Mouse (Mus musculus) embryonic facial prominence, embryonic 11.5 days (tissue): ENCODE measurements around the gene Sacs. TPM values are rescaled to one million over a fixed set of nuclear protein-coding genes. Genes with fewer than 3 reads are reported as not detected.
A peak's percentile ranks its signal among the peaks of the same experiment; 100 is the strongest.

Experiments used
- ATAC-seq: fragments of 200-750 bp; cut with Nextera tagmentation; replicated peaks from 2 replicates; pipeline ENCODE4 v1.8.0; 2017; ENCODE audit warnings: low read depth; ENCODE audit not compliant: insufficient number of reproducible peaks, low FRiP score, low TSS enrichment
- DNase-seq: peaks from one replicate; pipeline ENCODE4 v3.0.0-alpha.2; 2015; ENCODE audit warnings: low spot score
- H3K27ac ChIP-seq: fragments of 300-500 bp; sonication (generic); replicated peaks from 2 replicates; pipeline ENCODE4 v1.5.1; 2014; ENCODE audit warnings: mild to moderate bottlenecking, low read depth, low read length, control low read depth
- H3K27me3 ChIP-seq: fragments of 300-500 bp; sonication (generic); 2 replicates; pipeline ENCODE4 v1.6.1; 2014; ENCODE audit warnings: mild to moderate bottlenecking, low read length, moderate library complexity, mixed read lengths; ENCODE audit not compliant: control insufficient read depth, insufficient read depth
- H3K36me3 ChIP-seq: fragments of 300-500 bp; sonication (generic); replicated peaks from 2 replicates; pipeline ENCODE4 v1.6.1; 2014; ENCODE audit warnings: low read depth, mild to moderate bottlenecking, low read length, moderate library complexity, mixed read lengths; ENCODE audit not compliant: control insufficient read depth, insufficient read depth
- H3K4me1 ChIP-seq: fragments of 300-500 bp; sonication (generic); 2 replicates; pipeline ENCODE4 v1.6.1; 2014; ENCODE audit warnings: low read length, mixed read lengths; ENCODE audit not compliant: control insufficient read depth, insufficient read depth
- H3K4me2 ChIP-seq: fragments of 300-500 bp; sonication (generic); 2 replicates; pipeline ENCODE4 v1.6.1; 2014; ENCODE audit warnings: low read depth, mild to moderate bottlenecking, control low read depth, low read length, moderate library complexity
- H3K4me3 ChIP-seq: fragments of 300-500 bp; sonication (generic); 2 replicates; pipeline ENCODE4 v1.5.1; 2014; ENCODE audit warnings: low read depth, low read length, control low read depth
- H3K9ac ChIP-seq: fragments of 300-500 bp; sonication (generic); replicated peaks from 2 replicates; pipeline ENCODE4 v1.6.1; 2014; ENCODE audit warnings: mild to moderate bottlenecking, control low read depth, low read length
- H3K9me3 ChIP-seq: fragments of 300-500 bp; sonication (generic); replicated peaks from 2 replicates; pipeline ENCODE4 v1.6.1; 2016; ENCODE audit warnings: mild to moderate bottlenecking, low read length, inconsistent platforms, mixed read lengths; ENCODE audit not compliant: control insufficient read depth
- WGBS: fragments of 180-500 bp; shearing (Covaris S2); extraction: QIAGEN DNeasy Blood & Tissue Kit; methylation state at CpG from one replicate; pipeline ENCODE4 v1.1.7; 2014; 5-methylcytosine and 5-hydroxymethylcytosine counted together
- polyA plus RNA-seq: library from polyadenylated mRNA; unstranded; fragments of >200 nt; fragmentation: Nextera tagmentation; extraction: Ambion mirVana; gene quantifications from 2 replicates; pipeline ENCODE4 v1.2.1, GENCODE M21; 2014

Sacs gene
- polyA plus RNA-seq, 1 experiment from 2014 or later, result 3.0 TPM

DNA sequence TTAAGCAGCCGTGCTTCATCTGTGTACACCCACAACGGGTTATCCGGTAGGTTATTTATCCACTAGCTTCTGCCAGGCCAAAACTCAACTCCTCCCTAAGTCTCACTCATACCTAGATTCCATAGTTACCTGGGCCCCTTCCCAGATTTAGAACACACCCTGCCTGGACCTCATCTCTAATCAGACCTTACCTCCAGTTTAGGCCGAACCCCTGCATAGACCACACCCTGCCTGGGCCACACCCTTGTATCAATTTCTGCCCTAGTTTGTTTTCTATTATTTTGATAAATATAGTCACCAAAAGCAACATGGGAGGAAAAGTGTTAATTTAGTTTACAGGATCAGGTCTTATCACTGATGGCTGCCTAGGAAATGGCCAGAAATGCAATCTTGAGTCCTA is 91.9 kb downstream of the Sacs start:
- Histone ChIP-seq H3K4me1 (no peaks in the 10 kb centered on the region), H3K36me3 (no peaks in the 10 kb centered on the region), H3K4me2 (no peak overlapping the region), H3K9ac (no peak overlapping the region), H3K4me3 (no peak overlapping the region), H3K27me3 (no peaks in the 10 kb centered on the region), H3K9me3 (no peaks in the 10 kb centered on the region), H3K27ac (no peak overlapping the region)
- WGBS, result 96% methylated on average over 4 of the region's 4 CpGs
- DNase-seq, result no peak
- ATAC-seq, result no peak

DNA sequence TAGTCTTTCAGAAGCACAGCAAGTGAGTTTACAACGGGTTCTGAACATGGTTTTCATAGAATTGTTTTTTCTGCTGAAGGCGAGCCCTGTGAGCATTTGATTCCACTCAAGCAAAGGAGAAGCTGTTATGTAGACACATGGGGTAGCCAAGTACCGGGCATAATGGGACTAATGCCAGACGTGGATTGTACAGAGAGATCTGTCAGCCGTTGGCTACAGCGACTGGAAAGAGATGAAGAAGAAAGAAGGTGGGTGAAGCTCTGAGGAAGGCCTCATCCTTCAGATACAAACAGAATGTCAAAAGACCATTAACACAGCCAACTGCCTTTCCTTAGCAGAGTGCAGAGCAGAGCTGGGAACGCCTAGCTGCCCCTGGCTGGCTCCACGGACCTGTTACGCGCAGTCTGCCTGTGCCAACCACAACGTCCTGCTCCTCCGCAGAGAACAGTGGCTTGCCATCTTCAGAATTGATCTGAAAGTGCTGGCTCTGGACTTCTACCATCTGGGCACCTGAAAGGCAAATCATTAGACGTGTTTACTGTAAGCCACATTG is 93.8 kb downstream of the Sacs start:
- Histone ChIP-seq H3K4me2 (no peak overlapping the region), H3K27ac (no peak overlapping the region), H3K36me3 (no peaks in the 10 kb centered on the region), H3K9ac (no peak overlapping the region), H3K9me3 (no peaks in the 10 kb centered on the region), H3K4me3 (no peak overlapping the region), H3K27me3 (no peaks in the 10 kb centered on the region), H3K4me1 (no peaks in the 10 kb centered on the region)
- WGBS, result 91% methylated on average over 13 of the region's 13 CpGs
- DNase-seq (no peak), ATAC-seq (no peak)

DNA sequence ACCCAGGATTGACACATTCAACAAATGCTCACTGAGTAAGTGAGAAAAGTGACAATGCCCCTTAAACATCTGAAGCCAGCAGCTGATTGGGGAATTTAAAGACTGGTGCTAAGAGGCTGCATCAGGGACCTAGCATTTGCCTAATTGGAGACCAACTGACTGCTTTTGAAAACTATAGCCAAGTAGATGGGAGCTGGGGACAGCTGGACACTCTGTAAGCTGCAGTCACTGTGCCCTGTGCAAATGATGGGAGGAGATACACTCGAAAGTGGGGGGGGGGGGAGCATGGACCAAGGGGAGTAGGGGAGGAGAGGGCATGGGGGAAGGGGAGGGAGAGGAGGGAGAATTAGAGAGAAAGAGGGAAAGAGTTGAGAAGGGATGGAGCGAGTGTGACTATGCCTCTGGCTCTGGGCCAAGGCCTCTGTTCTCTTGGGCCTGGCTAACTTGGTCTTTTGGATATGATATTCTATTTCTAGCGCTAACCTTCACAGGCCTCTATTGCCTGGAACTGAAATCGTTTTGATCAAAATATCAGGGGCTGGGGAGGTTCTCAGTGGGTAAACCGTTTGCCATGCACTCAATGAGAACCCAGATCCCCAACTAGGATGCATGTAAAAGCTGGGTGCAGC is 97.7 kb downstream of the Sacs start:
- no peak overlapping the region for H3K4me3 ChIP-seq
- H3K9me3 ChIP-seq, result no peaks in the 10 kb centered on the region
- 64% methylated on average over 5 of the region's 5 CpGs for WGBS
- H3K27ac ChIP-seq, result no peak overlapping the region
- H3K9ac ChIP-seq, result no peak overlapping the region
- ATAC-seq (no peak), DNase-seq (no peak)
- no peaks in the 10 kb centered on the region for H3K4me1 ChIP-seq
- no peak overlapping the region for H3K4me2 ChIP-seq
- H3K36me3 ChIP-seq, result no peaks in the 10 kb centered on the region
- no peaks in the 10 kb centered on the region for H3K27me3 ChIP-seq

DNA sequence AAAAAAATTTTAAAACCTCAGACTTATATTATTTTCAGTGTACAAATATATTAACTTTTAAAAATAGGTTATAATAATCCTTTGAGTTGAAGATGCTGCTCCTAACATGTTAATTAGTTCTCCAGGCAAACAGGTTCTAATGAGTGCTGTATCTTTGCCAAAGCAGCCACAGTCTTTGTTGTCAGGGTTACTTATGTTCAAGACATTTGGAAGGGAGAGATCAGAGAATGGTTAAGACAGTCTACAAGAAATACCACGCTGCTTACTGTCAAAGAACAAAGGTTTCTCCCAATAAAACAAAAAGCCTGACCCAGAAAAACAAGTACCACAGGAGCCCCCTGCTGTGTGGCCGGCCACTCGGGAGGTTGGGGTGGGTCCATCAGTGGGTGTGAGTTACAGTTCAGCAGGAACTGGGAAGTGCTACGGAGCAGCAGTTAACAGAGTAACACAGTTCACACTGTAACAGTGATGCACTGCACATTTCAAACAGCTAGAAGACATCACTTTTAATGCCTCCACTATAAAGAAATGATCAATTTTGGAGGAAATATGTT is 98.9 kb downstream of the Sacs start:
- DNase-seq, result no peak
- no peaks in the 10 kb centered on the region for H3K36me3 ChIP-seq
- no peak overlapping the region for H3K9ac ChIP-seq
- no peak overlapping the region for H3K27ac ChIP-seq
- no peaks in the 10 kb centered on the region for H3K4me1 ChIP-seq
- ATAC-seq, result no peak
- no peaks in the 10 kb centered on the region for H3K9me3 ChIP-seq
- no peak overlapping the region for H3K4me3 ChIP-seq
- no peaks in the 10 kb centered on the region for H3K27me3 ChIP-seq
- H3K4me2 ChIP-seq, result no peak overlapping the region
- WGBS, result 35% methylated on average over 4 of the region's 4 CpGs

DNA sequence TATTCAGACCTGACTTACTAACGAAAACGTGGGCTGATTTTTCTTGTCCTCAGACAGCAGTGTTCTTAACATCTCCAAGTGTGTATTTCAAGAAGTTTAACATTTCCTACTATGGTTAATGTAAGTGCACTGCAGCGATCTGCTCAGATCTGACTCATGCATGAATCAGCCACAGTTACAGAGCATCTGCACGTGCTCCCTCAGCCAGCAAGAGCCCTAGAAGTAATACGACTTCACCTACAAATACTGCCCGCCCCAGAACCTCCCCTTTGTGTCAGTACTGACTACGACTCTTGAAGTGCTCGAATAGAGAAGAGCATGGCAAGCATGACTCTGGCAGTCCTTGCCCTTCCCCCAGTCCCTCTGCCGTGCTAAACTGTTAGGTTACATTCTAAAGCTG is 100.5 kb downstream of the Sacs start:
- Histone ChIP-seq H3K27me3 (no peaks in the 10 kb centered on the region), H3K27ac (no peak overlapping the region), H3K4me3 (no peak overlapping the region), H3K9me3 (no peaks in the 10 kb centered on the region), H3K4me1 (no peaks in the 10 kb centered on the region), H3K9ac (no peak overlapping the region), H3K4me2 (no peak overlapping the region), H3K36me3 (no peaks in the 10 kb centered on the region)
- ATAC-seq (no peak), DNase-seq (no peak)
- whole genome bisulfite sequencing, result 72% methylated on average over 9 of the region's 9 CpGs

DNA sequence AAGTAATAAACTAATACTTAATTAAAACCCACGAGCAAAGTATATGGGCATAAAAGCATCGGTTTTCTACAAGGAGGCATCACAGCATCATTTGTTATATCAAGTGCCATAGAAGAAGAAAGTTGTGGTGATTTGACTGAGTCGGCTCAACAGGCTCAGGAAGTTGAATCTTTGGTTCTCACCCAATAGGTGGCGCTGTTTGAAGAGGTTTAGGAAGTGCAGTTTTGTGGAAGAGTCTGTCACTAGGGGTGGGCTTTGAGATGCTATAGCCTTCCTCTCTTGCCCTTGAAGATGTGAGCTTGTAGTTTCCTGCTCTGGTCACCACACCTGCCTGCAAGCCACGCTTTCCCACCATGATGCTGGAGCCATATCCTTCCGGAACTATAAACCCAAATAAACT is 104.4 kb downstream of the Sacs start:
- no peak overlapping the region for H3K4me3 ChIP-seq
- no peaks in the 10 kb centered on the region for H3K9me3 ChIP-seq
- DNase-seq (peak; percentile 54), ATAC-seq (no peak)
- H3K9ac ChIP-seq, result no peak overlapping the region
- H3K4me1 ChIP-seq, result no peaks in the 10 kb centered on the region
- no peak overlapping the region for H3K4me2 ChIP-seq
- 39% methylated on average over 6 of the region's 6 CpGs for WGBS
- no peaks in the 10 kb centered on the region for H3K27me3 ChIP-seq
- H3K27ac ChIP-seq, result no peak overlapping the region
- H3K36me3 ChIP-seq, result no peaks in the 10 kb centered on the region

DNA sequence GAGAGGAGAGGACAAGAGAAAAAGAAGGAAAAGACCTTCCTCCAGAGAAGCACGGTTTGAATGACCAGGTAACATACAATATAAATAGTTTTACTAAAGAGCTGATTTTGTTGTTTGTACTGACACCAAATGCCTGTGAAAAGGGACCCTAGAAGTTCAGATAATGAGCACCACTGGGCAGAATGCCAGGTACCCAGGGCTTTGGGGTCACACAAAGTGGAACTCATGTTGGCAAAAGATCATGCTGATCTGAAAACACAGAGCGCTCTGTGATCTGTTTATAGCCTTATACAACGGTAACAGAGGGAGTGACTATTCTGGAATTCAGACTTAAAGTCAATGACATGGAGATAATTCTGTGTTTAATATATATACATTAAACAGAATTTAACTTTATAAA is 108.2 kb downstream of the Sacs start:
- 87% methylated on average over 3 of the region's 3 CpGs for WGBS
- no peaks in the 10 kb centered on the region for H3K27me3 ChIP-seq
- no peak overlapping the region for H3K4me2 ChIP-seq
- no peaks in the 10 kb centered on the region for H3K36me3 ChIP-seq
- ATAC-seq (no peak), DNase-seq (no peak)
- H3K9me3 ChIP-seq, result no peaks in the 10 kb centered on the region; the same call in 1 of the 2 replicates
- no peak overlapping the region for H3K27ac ChIP-seq
- no peaks in the 10 kb centered on the region for H3K4me1 ChIP-seq
- H3K9ac ChIP-seq, result no peak overlapping the region
- H3K4me3 ChIP-seq, result no peak overlapping the region

DNA sequence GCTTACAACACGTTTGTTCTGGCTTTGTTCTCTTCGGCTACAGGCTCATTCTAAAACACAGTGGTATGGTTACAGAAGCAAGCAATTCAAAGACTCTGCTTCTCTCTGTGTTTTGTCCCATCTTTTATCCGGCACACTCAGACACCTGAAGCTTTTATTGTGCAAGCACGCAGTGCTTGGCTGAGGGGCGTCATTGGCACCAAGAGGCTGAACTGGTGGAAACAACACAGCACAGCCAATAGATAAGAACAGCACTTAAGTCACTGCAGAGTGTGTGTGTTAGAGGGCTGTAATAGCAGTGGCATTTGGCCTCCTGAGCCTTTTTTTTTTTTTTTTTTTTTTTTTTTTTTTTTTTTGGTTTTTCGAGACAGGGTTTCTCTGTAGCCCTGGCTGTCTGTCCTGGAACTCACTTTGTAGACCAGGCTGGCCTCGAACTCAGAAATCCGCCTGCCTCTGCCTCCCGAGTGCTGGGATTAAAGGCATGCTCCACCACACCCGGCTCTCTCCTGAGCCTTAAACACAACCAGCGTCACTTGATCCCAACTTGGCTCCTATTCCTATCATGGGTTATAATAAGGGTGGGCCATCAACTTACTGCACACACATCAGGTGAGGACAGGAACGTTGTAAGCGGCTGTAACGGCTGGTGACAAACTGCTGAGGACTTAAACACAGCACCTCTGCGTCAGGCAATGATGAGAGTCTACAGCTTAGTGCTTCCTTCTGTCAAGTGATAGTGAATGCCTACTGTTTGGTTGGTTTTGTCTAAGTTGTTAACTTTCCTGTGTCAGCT is 114.5 kb downstream of the Sacs start:
- WGBS, result 89% methylated on average over 15 of the region's 15 CpGs

More for the DNA sequence above, 114.5 kb downstream of the Sacs start:
- Histone ChIP-seq H3K27ac (no peak overlapping the region), H3K9ac (no peak overlapping the region), H3K9me3 (no peaks in the 10 kb centered on the region; the same call in 1 of the 2 replicates), H3K4me3 (no peak overlapping the region), H3K4me1 (no peaks in the 10 kb centered on the region), H3K27me3 (no peaks in the 10 kb centered on the region), H3K4me2 (no peak overlapping the region), H3K36me3 (no peaks in the 10 kb centered on the region)
- DNase-seq, result no peak
- ATAC-seq, result no peak
